In genomic region chr17:47593215-47593853, GRCm38 (mm10) we compare ENCODE assay signal across 8 mouse cellular contexts. TPM values are rescaled to one million over a fixed set of nuclear protein-coding genes. Genes with fewer than 3 reads are reported as not detected.
A peak's percentile ranks its signal among the peaks of the same experiment; 100 is the strongest.
DNase-seq lines count a peak whose midpoint lies in the region; ATAC-seq lines count a peak whose summit lies in the region.

No protein-coding gene starts in this region.

- H3K4me2 ChIP-seq in forebrain, embryonic 14.5 days (ENCODE audit: low read length): peak overlapping the region; percentile 98
- H3K4me2 ChIP-seq in neural tube, embryonic 15.5 days: peak overlapping the region; percentile 99

- H3K27ac ChIP-seq in forebrain, embryonic 14.5 days (ENCODE audit: low read depth, low read length): peak overlapping the region; percentile 68
- H3K27ac ChIP-seq in neural tube, embryonic 15.5 days (replicated peaks): peak overlapping the region; percentile 86

- H3K36me3 ChIP-seq in forebrain, embryonic 14.5 days (ENCODE audit: control insufficient read depth, insufficient read depth, low read length): no peaks in the 10 kb centered on the region
- H3K36me3 ChIP-seq in neural tube, embryonic 15.5 days: no peaks in the 10 kb centered on the region

- no peaks in the 10 kb centered on the region for H3K9me3 ChIP-seq in forebrain, embryonic 14.5 days (replicated peaks; ENCODE audit: control insufficient read depth, low read length)
- H3K9me3 ChIP-seq in neural tube, embryonic 15.5 days (replicated peaks): no peaks in the 10 kb centered on the region

- H3K27me3 ChIP-seq in forebrain, embryonic 14.5 days (replicated peaks; ENCODE audit: control insufficient read depth, insufficient read depth, low read length): no peaks in the 10 kb centered on the region
- no peaks in the 10 kb centered on the region for H3K27me3 ChIP-seq in neural tube, embryonic 15.5 days (replicated peaks)

- peaks cover 15% of the 10 kb centered on the region for H3K4me1 ChIP-seq in forebrain, embryonic 14.5 days (ENCODE audit: control insufficient read depth, insufficient read depth, low read length)
- peaks cover 52% of the 10 kb centered on the region for H3K4me1 ChIP-seq in neural tube, embryonic 15.5 days

- peak; percentile 90 for DNase-seq in ES-CJ7 (ENCODE audit: low read depth, low spot score)
- peak; percentile 85 for DNase-seq in cerebellum, adult 11 months
- peak; percentile 96 for DNase-seq in forebrain, embryonic 14.5 days (ENCODE audit: low spot score)
- DNase-seq in heart, postnatal 14 days: peak; percentile 96 to 98
- peak; percentile 91 for DNase-seq in layer of hippocampus, adult 11-12 months (ENCODE audit: low spot score)
- DNase-seq in lung, adult 18-20 months: peak; percentile 93 to 95
- DNase-seq in testis, postnatal 14 days (ENCODE audit: low spot score): peak; percentile 90

- under 1% methylated on average over 55 of the region's 63 CpGs for WGBS in forebrain, embryonic 14.5 days
- WGBS in neural tube, embryonic 15.5 days: 1% methylated on average over 58 of the region's 63 CpGs

- H3K4me3 ChIP-seq in forebrain, embryonic 14.5 days (ENCODE audit: low read depth, low read length): peak overlapping the region; percentile 64
- peak overlapping the region; percentile 84 for H3K4me3 ChIP-seq in neural tube, embryonic 15.5 days (replicated peaks)

- peak overlapping the region; percentile 75 for H3K9ac ChIP-seq in forebrain, embryonic 14.5 days (ENCODE audit: low read length)
- H3K9ac ChIP-seq in neural tube, embryonic 15.5 days (replicated peaks): peak overlapping the region; percentile 73

- intact Hi-C loops in heart, postnatal 14 days (cut with DNase I): no loop called here

- ATAC-seq in forebrain, embryonic 14.5 days: peak; percentile 91
- ATAC-seq in neural tube, embryonic 15.5 days (ENCODE audit: low FRiP score): peak; percentile 92

RNA-seq across cellular contexts. Expression of gene Bysl, which starts 18.0 kb away (rescaled TPM):
- 25.1 and 33.2 TPM in 2 replicates for polyA plus RNA-seq in forebrain, embryonic 14.5 days (2014; fragmentation: Nextera tagmentation; extraction: Ambion mirVana)
- total RNA-seq in heart, postnatal 14 days (2021): 10 to 100 TPM; 14.0 to 15.8 TPM
- 34.7 and 37.1 TPM in 2 replicates for polyA plus RNA-seq in neural tube, embryonic 15.5 days (2015; fragmentation: Nextera tagmentation; extraction: Ambion mirVana)

RNA-seq across cellular contexts. Expression of gene Med20, which starts 18.0 kb away (rescaled TPM):
- polyA plus RNA-seq in forebrain, embryonic 14.5 days (2014; fragmentation: Nextera tagmentation; extraction: Ambion mirVana): 55.4 and 55.5 TPM in 2 replicates
- 10 to 100 TPM; 18.7 to 20.8 TPM for total RNA-seq in heart, postnatal 14 days (2021)
- 36.9 and 39.8 TPM in 2 replicates for polyA plus RNA-seq in neural tube, embryonic 15.5 days (2015; fragmentation: Nextera tagmentation; extraction: Ambion mirVana)

RNA-seq across cellular contexts. Expression of gene Gm20517, which starts 18.1 kb away (rescaled TPM):
- 1.8 and 3.6 TPM in 2 replicates for polyA plus RNA-seq in forebrain, embryonic 14.5 days (2014; fragmentation: Nextera tagmentation; extraction: Ambion mirVana)
- 1 to 10 TPM; 1.9 to 2.5 TPM for total RNA-seq in heart, postnatal 14 days (2021)
- 2.5 and 2.9 TPM in 2 replicates for polyA plus RNA-seq in neural tube, embryonic 15.5 days (2015; fragmentation: Nextera tagmentation; extraction: Ambion mirVana)

RNA-seq across cellular contexts. Expression of gene Usp49, which starts 37.2 kb away (rescaled TPM):
- 5.9 and 6.6 TPM in 2 replicates for polyA plus RNA-seq in forebrain, embryonic 14.5 days (2014; fragmentation: Nextera tagmentation; extraction: Ambion mirVana)
- 1 to 10 TPM; 4.4 to 4.5 TPM for total RNA-seq in heart, postnatal 14 days (2021)
- polyA plus RNA-seq in neural tube, embryonic 15.5 days (2015; fragmentation: Nextera tagmentation; extraction: Ambion mirVana): 6.1 and 6.8 TPM in 2 replicates

Comparison
In these comparisons a context has a peak if more than half of its experiments do, and no peak if none do; other contexts are left out.
1. Peak in every context shown above with its lines: DNase-seq, ATAC-seq, H3K4me3 ChIP-seq and H3K27ac ChIP-seq.